Mouse (Mus musculus) mammary gland, adult 2 months (tissue): ENCODE measurements around the gene Gm3264. TPM values are rescaled to one million over a fixed set of nuclear protein-coding genes. Genes with fewer than 3 reads are reported as not detected.

Experiments used
- polyA plus RNA-seq: library from polyadenylated mRNA; depleted of rRNA; stranded (reverse); fragments of >200 nt; gene quantifications from 2 replicates; pipeline ENCODE4 v1.2.3, GENCODE M21; 2012; ENCODE audit warnings: low replicate concordance; rRNA removed

Gene Gm3264
- polyA plus RNA-seq, result not detected in 2 replicates

GRCm38 (mm10) chr14:4855299-4855980 is at the start of gene Gm3264:
TSS of gene Gm3264 (plus strand) at chr14:4855576.

GRCm38 (mm10) chr14:4837806-4838205 is 17.6 kb upstream of the Gm3264 start, which contains the start of gene Gm3269:
TSS of gene Gm3269 (plus strand) at chr14:4838106.

GRCm38 (mm10) chr14:4892116-4892515 is 36.7 kb downstream of the Gm3264 start, which contains the start of gene Gm3278:
TSS of gene Gm3278 (plus strand) at chr14:4892416.

Other genes with a start within 250 kb of the Gm3264 start
- gene Gm8159, start 223.2 kb upstream of the Gm3264 start, polyA plus RNA-seq, result not detected in 2 replicates
- 0.10 TPM in 1 of 2 replicates, not detected in the other for gene Gm3239, start 191.4 kb upstream of the Gm3264 start, polyA plus RNA-seq
- not detected in 2 replicates for gene Gm7876, start 146.3 kb upstream of the Gm3264 start, polyA plus RNA-seq
- 0.27 TPM in 1 of 2 replicates, not detected in the other for gene Gm3252, start 128.8 kb upstream of the Gm3264 start, polyA plus RNA-seq
- not detected in 2 replicates for gene Gm9602, start 79.2 kb upstream of the Gm3264 start, polyA plus RNA-seq
- gene Gm3269, start 17.5 kb upstream of the Gm3264 start, polyA plus RNA-seq, result not detected in 2 replicates
- gene Gm3278, start 36.8 kb downstream of the Gm3264 start, polyA plus RNA-seq, result not detected in 2 replicates
- gene Gm8297, start 128.4 kb downstream of the Gm3264 start, polyA plus RNA-seq, result not detected in 2 replicates
- not detected in 2 replicates for gene Gm3298, start 160.3 kb downstream of the Gm3264 start, polyA plus RNA-seq
- gene 4930555G01Rik, start 195.1 kb downstream of the Gm3264 start, polyA plus RNA-seq, result not detected in 2 replicates
- 0.29 TPM in 1 of 2 replicates, not detected in the other for gene Gm8281, start 215.5 kb downstream of the Gm3264 start, polyA plus RNA-seq